Mouse (Mus musculus): ENCODE measurements around the gene Mrps33. TPM values are rescaled to one million over a fixed set of nuclear protein-coding genes. Genes with fewer than 3 reads are reported as not detected.

The Mrps33 gene
- polyA plus RNA-seq, 1 experiment from 2014 or later = 155 TPM

DNA sequence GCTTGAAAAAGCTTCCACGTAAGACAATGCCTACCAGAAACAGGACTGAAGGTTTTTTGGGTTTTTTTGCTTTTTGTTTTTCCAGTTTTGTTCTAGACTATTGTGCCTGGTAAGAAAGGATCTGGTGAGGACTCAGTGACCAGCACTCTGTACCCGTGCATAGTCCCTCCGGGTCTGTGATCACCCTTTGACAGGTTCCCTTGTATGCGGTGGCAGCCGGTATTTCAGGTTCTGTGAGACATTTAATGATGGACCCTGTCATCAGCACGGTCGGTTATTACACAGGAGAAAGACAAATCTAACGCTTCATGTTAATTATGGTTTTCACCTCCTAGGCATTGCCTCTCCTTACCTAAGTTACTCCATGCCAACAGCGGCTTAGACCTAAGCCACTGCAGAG is 35.8 kb downstream of the Mrps33 start:
- H3K4me3 ChIP-seq = no peak overlapping the region
- WGBS = 92% methylated on average over 9 of the region's 9 CpGs
- H3K4me2 ChIP-seq = no peak overlapping the region
- no peak for ATAC-seq (replicated peaks)
- no peak overlapping the region for H3K27ac ChIP-seq
- H3K36me3 ChIP-seq (replicated peaks) = no peaks in the 10 kb centered on the region
- H3K9me3 ChIP-seq = no peaks in the 10 kb centered on the region
- H3K4me1 ChIP-seq = no peaks in the 10 kb centered on the region
- H3K27me3 ChIP-seq (replicated peaks) = no peaks in the 10 kb centered on the region
- H3K9ac ChIP-seq = no peak overlapping the region

DNA sequence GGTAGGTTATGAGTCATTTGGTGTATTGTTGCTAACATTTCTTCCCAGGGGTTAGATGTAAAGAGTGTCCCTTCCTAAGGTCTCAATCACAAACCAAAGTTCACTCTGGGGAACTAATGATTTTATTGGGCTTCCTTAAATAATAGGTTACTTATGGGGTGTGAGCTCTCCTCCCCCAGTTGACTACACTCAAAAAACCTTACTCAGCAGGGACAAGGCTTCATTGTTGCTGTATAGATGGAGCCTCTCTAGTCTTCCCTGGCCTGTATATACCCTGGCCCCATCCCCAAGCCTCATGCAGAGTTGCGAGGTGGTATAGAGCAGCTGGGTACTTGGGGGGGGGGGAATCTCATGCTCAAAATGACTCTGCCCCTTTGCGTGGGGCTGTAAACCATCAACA is 53.6 kb downstream of the Mrps33 start:
- 95% methylated on average over 2 of the region's 2 CpGs for WGBS
- Histone ChIP-seq H3K9me3 (no peaks in the 10 kb centered on the region), H3K9ac (no peak overlapping the region), H3K4me3 (no peak overlapping the region), H3K27ac (no peak overlapping the region), H3K4me2 (no peak overlapping the region), H3K4me1 (no peaks in the 10 kb centered on the region), H3K36me3 (replicated peaks) (no peaks in the 10 kb centered on the region), H3K27me3 (replicated peaks) (no peaks in the 10 kb centered on the region)
- ATAC-seq (replicated peaks) = no peak

Other genes starting within 250 kb of the Mrps33 start
- 46.3 and 53.6 TPM in 2 replicates for gene Adck2, start 237.1 kb downstream of the Mrps33 start, polyA plus RNA-seq (2015; fragmentation: Nextera tagmentation; extraction: Ambion mirVana)
- gene Gm42420, start 225.2 kb downstream of the Mrps33 start, polyA plus RNA-seq (2015; fragmentation: Nextera tagmentation; extraction: Ambion mirVana) = 0.88 and 2.6 TPM in 2 replicates
- gene Ndufb2, start 218.4 kb downstream of the Mrps33 start, polyA plus RNA-seq (2015; fragmentation: Nextera tagmentation; extraction: Ambion mirVana) = 389 and 418 TPM in 2 replicates
- gene Braf, start 85.5 kb downstream of the Mrps33 start, polyA plus RNA-seq (2015; fragmentation: Nextera tagmentation; extraction: Ambion mirVana) = 23.7 and 26.3 TPM in 2 replicates
- gene Tmem178b, start 62.3 kb upstream of the Mrps33 start, polyA plus RNA-seq (2015; fragmentation: Nextera tagmentation; extraction: Ambion mirVana) = 34.8 and 35.7 TPM in 2 replicates

Measured in midbrain, embryonic 15.5 days (tissue).